Mouse (Mus musculus): ENCODE measurements at regions not wholly inside any gene's neighbourhood (a gene's known extent, or its start where the extent isn't known, plus 50 kb on each side); places are given as distances from the start of the nearest gene placed in this dataset.

DNA sequence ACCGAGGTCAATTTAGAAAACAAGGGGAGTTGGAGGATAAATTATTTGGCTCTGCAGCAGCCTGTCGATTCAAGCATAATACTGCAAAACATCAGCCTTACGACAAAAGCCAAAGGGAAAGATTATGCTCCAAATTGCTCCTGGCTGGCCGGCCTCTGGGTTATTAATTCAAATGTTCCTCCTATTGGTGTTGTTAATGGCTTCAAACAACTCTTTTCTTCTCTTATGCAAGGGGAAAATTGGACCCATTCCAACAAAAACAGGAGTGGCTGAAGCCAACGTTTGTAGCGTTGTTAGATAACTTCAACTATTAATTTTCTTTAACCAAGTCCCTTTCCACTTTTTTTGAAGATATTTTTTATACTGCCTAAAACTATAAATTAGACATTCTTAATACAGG, 71.0 kb upstream of the Tab2 start:
- TF ChIP-seq CTCF (conservative IDR thresholded peaks at IDR 0.05), result no peak
- H3K27ac ChIP-seq, result no peak overlapping the region
- no peak for DNase-seq (ENCODE audit: low spot score in 2 of 2)
- no peak overlapping the region for H3K4me3 ChIP-seq

DNA sequence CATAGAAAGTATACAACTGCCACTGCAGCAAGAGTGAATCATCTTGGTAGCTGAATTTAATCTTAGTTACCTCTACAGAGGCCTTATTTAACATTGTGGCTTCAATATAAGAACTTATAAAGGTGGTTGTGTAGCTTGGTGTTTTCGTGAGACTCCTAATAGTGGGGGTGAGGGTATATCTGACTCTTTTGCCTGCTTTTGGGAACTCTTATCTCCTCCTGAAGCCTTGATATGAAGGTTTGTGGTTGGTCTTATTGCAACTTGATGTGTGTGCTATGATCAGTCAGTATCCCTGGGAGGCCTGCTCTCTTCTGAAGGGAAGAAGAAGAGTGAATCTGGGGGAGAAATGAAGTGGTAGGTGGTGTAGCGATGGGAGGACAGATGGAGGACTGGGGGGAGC, 67.7 kb upstream of the Tab2 start:
- DNase-seq (ENCODE audit: low spot score in 2 of 2), result no peak
- TF ChIP-seq CTCF (conservative IDR thresholded peaks at IDR 0.05), result no peak
- no peak overlapping the region for H3K4me3 ChIP-seq
- no peak overlapping the region for H3K27ac ChIP-seq

DNA sequence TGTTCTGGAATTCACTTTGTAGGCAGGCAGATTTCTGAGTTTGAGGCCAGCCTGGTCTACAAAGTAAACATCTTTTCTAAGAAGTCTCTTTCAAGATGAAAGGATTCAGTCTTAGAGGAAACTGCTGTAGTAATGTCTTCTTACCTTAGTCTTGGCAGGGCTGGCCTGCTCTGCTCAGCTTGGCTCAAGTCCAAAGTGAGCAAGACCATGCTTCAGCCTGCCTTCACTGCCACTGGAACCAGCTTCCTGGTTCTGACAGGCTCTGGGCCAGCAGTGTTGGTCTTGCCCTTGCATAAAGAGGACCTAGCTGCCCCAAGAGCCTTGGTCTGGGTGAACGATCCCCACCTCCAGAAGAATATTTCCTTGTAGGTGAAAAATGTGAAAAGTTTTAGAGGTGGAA, 65.9 kb upstream of the Tab2 start:
- no peak for DNase-seq (ENCODE audit: low spot score in 2 of 2)
- Histone ChIP-seq H3K4me3 (no peak overlapping the region), H3K27ac (no peak overlapping the region)
- no peak for TF ChIP-seq CTCF (conservative IDR thresholded peaks at IDR 0.05)

DNA sequence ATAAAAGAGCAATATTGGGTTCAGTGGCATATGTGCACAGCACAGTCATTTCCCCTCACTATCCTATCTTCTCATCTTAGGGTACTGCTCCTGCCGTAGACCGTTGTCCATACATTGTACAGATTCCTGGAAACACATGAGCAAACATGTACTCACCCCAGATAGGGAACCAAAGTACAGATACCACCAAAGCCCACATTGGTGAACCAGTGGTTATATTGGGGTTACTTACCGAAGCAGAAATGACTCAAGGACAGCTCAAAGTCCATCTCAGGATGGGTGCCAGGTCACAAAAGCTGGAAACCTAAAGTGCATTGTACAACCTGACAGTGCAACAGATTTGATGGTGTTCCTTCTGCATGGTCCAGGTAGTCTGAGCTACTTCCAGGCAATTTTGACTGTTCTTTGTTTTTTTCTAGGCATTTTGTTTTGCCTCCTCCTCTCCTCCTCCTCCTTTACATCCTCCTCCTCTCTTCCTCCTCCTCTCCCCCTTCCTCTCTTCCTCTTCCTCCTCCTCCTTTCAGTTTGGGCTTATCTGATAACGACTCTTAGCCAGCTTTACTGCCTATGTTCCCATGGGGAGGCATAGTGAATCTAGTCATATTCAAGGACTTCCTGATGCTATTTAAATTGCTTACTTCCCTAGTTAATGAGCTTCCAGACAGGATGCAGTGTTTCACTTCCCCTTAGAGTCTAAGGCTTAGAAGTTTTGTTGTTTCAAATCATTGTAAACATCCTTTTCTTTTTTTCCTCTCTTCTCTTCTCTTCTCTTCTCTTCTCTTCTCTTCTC, 65.1 kb upstream of the Tab2 start:
- Histone ChIP-seq H3K27ac (no peak overlapping the region), H3K4me3 (no peak overlapping the region)
- no peak for DNase-seq (ENCODE audit: low spot score in 2 of 2)
- TF ChIP-seq CTCF (conservative IDR thresholded peaks at IDR 0.05), result no peak

DNA sequence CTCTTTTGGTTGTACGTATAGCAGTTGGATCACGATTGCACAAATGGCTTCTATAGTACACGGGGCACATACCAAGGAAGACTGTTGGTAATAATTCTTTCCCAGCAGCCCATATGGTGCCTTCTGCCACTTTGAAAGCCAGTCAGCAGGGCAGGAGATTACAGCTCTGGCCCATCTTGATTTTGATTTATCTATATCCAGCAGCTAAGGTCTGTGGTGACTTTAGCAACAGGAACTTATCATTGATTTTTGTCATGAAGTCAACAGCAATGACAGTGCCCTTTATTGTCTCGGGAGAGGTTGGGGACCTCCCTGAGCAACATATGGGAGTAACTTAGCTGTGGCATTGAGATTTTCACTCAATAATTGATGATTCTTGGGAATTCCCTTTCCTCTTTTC, 64.1 kb upstream of the Tab2 start:
- Histone ChIP-seq H3K4me3 (no peak overlapping the region), H3K27ac (no peak overlapping the region)
- no peak for TF ChIP-seq CTCF (conservative IDR thresholded peaks at IDR 0.05)
- DNase-seq (ENCODE audit: low spot score in 2 of 2), result no peak

DNA sequence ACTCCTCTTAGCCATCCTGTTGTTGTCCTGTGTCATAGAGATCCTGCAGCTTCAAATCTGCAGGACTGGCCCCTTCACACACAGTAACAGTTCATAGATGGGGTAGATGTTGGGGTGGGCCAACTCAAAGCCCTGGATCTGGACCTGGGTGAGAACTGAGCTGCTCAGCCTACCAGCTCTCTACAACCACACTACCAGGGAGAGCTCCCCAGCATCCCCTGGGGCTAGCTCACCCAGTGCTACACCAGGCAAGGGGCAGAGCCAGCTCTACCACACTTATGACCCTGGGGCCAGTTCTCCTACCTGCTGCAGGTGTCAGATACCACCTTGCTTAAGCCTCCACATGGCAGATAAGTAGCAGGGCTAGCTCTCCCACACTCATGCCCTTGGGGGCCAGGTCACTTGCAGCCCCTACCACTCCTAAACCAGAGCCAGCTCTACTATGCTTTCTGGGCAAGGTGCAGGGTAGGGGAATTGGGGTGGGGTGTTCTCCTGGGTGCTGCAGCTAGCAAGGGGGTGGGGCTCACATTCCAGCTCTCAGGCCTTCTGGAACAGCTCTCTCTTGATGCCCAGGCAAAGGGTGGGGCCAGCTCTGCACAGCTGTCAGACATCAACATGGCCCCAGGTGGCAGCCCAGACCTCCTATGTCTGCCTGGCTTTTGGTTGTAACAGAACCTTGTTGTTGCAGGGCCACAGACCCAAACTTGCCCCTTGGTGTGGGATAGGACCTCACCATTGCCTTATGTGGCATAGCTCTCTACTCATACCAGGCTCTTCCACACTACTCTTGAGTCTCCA, 62.4 kb upstream of the Tab2 start:
- no peak for TF ChIP-seq CTCF (conservative IDR thresholded peaks at IDR 0.05)
- no peak overlapping the region for H3K27ac ChIP-seq
- DNase-seq (ENCODE audit: low spot score in 2 of 2), result no peak
- no peak overlapping the region for H3K4me3 ChIP-seq

DNA sequence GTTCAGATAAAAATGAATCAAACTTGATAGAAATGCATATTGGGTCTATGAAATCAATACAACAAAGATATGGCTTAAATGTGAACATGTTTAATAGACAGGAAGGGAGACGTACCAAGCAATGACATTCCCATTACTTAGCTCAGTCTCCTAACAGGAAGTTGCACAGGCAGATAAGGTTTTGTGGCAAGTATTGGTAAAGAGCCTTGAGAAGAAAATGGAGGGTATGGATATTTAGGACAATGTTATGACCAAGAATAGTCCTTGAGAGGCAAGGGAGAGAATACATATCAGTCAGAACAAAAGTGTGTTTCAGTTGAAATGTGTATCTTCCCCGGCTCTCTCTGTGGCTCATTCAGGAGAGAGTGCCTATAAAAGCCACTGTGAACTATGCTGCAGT, 60.7 kb upstream of the Tab2 start:
- H3K27ac ChIP-seq, result no peak overlapping the region
- TF ChIP-seq CTCF (conservative IDR thresholded peaks at IDR 0.05), result no peak
- DNase-seq (ENCODE audit: low spot score in 2 of 2), result no peak
- no peak overlapping the region for H3K4me3 ChIP-seq

DNA sequence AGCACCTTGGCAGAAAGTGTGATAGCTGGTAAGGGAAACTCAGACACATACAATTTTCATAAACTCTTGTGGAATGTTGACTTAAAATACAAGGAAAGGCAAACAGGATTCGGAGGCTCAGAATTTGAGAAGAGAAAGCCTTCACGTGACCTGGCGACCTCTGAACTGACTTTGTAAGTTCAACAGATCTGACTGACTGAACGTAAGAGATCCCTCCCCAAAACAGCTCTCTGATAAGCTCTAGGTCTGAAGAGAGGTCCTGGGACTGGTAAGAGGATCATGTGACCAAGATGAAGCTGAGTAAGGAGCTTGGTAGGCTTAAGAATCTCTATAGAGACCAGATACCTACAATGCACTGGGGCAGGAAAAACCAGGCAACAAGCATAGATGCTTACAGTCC, 55.7 kb upstream of the Tab2 start:
- Histone ChIP-seq H3K27ac (no peak overlapping the region), H3K4me3 (no peak overlapping the region)
- DNase-seq (ENCODE audit: low spot score in 2 of 2), result no peak
- TF ChIP-seq CTCF (conservative IDR thresholded peaks at IDR 0.05), result no peak

DNA sequence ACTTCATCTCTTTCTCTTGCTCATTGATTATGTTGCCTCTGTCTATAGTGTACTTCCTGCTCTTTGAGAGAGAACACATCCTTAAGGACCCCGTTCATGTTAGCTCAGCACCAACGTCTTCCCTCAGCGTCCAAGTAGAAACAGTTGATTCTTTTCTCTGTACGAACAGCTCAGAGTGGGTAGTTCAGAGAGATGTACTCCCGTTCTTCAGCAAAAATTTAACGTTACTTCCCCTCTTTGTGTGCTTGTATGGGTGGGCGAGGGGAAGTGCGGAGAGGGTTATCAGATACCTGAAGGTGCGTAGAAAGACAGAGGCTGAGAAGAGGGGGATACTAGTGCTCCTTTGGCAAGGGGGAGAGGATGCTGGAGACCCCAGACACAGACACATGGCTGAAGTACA, 55.1 kb upstream of the Tab2 start:
- DNase-seq (ENCODE audit: low spot score in 2 of 2), result no peak
- TF ChIP-seq CTCF (conservative IDR thresholded peaks at IDR 0.05), result no peak
- Histone ChIP-seq H3K27ac (no peak overlapping the region), H3K4me3 (no peak overlapping the region)

DNA sequence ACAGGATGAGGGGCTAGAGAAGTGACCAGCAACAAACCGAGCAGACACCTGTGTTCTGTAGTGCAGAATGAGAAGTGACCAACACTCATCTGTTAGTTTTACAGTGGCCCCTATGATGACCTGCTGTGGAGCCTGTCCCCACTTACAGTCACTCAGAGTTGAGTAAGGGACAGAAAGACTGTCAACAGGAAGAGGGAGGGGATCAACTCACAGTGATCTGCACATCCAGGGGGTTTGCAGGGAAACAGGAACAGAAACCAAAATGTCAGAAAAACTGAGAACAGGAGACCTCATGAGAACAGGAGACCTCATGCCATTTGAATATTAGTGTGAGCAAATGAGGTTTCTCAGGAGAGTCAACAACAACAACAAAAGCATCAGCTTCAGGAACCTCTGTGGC, 53.8 kb upstream of the Tab2 start:
- no peak for DNase-seq (ENCODE audit: low spot score in 2 of 2)
- no peak for TF ChIP-seq CTCF (conservative IDR thresholded peaks at IDR 0.05)
- no peak overlapping the region for H3K27ac ChIP-seq
- H3K4me3 ChIP-seq, result no peak overlapping the region

DNA sequence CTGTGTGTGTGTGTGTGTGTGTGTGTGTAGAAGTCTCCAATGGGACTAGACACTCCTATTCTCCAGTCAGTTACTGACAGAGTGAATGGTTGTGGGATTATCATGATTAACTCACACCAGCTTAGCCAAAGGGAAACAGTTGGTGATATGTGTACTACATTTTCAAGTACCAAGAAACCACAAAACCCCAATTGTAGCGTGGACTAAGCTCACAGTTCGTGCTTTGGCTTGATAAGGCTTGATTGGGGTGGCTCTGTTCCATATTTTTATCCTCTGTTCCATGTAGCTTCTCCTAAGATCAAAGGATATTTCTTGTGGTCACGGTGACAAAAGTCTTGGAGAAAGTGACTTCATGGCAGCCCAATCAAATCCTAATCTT, 51.9 kb upstream of the Tab2 start:
- Histone ChIP-seq H3K4me3 (no peak overlapping the region), H3K27ac (no peak overlapping the region)
- TF ChIP-seq CTCF (conservative IDR thresholded peaks at IDR 0.05), result no peak
- no peak for DNase-seq (ENCODE audit: low spot score in 2 of 2)

DNA sequence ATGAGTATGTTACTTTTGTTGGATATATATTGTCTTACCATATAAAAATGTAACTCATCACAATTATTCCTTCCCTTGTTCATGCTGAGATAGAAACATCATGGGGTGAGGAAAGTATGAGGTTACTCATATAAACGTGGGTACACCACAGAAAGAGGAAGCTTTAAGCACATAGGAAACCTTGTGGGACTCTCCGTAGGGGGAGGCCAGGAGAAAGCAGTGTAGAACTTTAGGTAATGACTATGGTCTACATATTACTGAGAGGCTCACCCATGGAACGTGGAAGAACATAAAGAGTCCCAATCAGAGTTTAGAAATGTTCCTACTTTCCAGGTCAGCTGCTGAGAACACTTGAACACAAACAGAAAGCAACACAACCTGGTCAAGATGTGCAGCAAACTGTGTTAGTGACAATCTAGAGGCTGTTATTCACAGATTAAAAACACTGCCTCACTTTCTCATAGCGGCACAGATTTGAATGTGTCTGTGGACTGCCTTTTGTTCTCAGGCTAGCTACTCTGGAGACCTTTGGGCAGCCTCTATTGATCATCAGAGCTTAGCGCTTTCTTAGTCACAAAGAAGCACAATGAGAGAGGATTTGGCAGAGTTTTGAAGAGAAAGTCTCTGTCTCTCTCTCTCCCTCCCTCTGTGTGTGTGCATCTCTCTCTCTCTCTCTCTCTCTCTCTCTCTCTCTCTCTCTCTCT, 51.4 kb upstream of the Tab2 start:
- Histone ChIP-seq H3K27ac (no peak overlapping the region), H3K4me3 (no peak overlapping the region)
- no peak for DNase-seq (ENCODE audit: low spot score in 2 of 2)
- TF ChIP-seq CTCF (conservative IDR thresholded peaks at IDR 0.05), result no peak

All from layer of hippocampus, adult 2 months (tissue).